Mouse (Mus musculus): ENCODE results near the gene Stn1. TPM values are rescaled to one million over a fixed set of nuclear protein-coding genes. Genes with fewer than 3 reads are reported as not detected.

Stn1 gene
- polyA plus RNA-seq, 1 experiment from 2014 or later = 7.2 TPM

GRCm38 (mm10) chr19:47516879-47517278, 20.4 kb downstream of the Stn1 start:
- Histone ChIP-seq H3K27ac (ENCODE audit: low read length) (no peak overlapping the region), H3K4me1 (ENCODE audit: control insufficient read depth, low read depth, low read length) (peaks cover 34% of the 10 kb centered on the region), H3K9me3 (replicated peaks; ENCODE audit: control insufficient read depth, low read length) (no peaks in the 10 kb centered on the region), H3K4me2 (ENCODE audit: low read depth, low read length) (no peak overlapping the region), H3K27me3 (ENCODE audit: control insufficient read depth, insufficient read depth, low read depth, low read length) (no peaks in the 10 kb centered on the region), H3K36me3 (ENCODE audit: control insufficient read depth, insufficient read depth) (no peaks in the 10 kb centered on the region), H3K4me3 (ENCODE audit: low read depth, low read length) (no peak overlapping the region), H3K9ac (ENCODE audit: low read depth, low read length) (no peak overlapping the region)
- WGBS (ENCODE audit: insufficient replicate concordance) = 83% methylated on average over 12 of the region's 12 CpGs
- no peak for ATAC-seq (ENCODE audit: low read depth)

GRCm38 (mm10) chr19:47515091-47515490, 22.2 kb downstream of the Stn1 start:
- ATAC-seq (ENCODE audit: low read depth) = no peak
- Histone ChIP-seq H3K4me2 (ENCODE audit: low read depth, low read length) (no peak overlapping the region), H3K9me3 (replicated peaks; ENCODE audit: control insufficient read depth, low read length) (no peaks in the 10 kb centered on the region), H3K36me3 (ENCODE audit: control insufficient read depth, insufficient read depth) (no peaks in the 10 kb centered on the region), H3K4me3 (ENCODE audit: low read depth, low read length) (no peak overlapping the region), H3K4me1 (ENCODE audit: control insufficient read depth, low read depth, low read length) (peaks cover 43% of the 10 kb centered on the region), H3K9ac (ENCODE audit: low read depth, low read length) (no peak overlapping the region), H3K27me3 (ENCODE audit: control insufficient read depth, insufficient read depth, low read depth, low read length) (no peaks in the 10 kb centered on the region), H3K27ac (ENCODE audit: low read length) (no peak overlapping the region)
- WGBS (ENCODE audit: insufficient replicate concordance) = 62% methylated on average over 5 of the region's 5 CpGs

- WGBS (ENCODE audit: insufficient replicate concordance) = 65% methylated on average over 4 of the region's 4 CpGs
- H3K4me1 ChIP-seq (ENCODE audit: control insufficient read depth, low read depth, low read length) = peaks cover 43% of the 10 kb centered on the region
These were observed 23.7 kb downstream of the Stn1 start for GRCm38 (mm10) chr19:47513618-47513897.

GRCm38 (mm10) chr19:47512794-47513617, 24.3 kb downstream of the Stn1 start:
- 70% methylated on average over 21 of the region's 21 CpGs for WGBS (ENCODE audit: insufficient replicate concordance)
- Histone ChIP-seq H3K4me3 (ENCODE audit: low read depth, low read length) (no peak overlapping the region), H3K27ac (ENCODE audit: low read length) (no peak overlapping the region), H3K36me3 (ENCODE audit: control insufficient read depth, insufficient read depth) (no peaks in the 10 kb centered on the region), H3K9me3 (replicated peaks; ENCODE audit: control insufficient read depth, low read length) (no peaks in the 10 kb centered on the region), H3K4me2 (ENCODE audit: low read depth, low read length) (no peak overlapping the region), H3K9ac (ENCODE audit: low read depth, low read length) (no peak overlapping the region), H3K27me3 (ENCODE audit: control insufficient read depth, insufficient read depth, low read depth, low read length) (no peaks in the 10 kb centered on the region), H3K4me1 (ENCODE audit: control insufficient read depth, low read depth, low read length) (peaks cover 43% of the 10 kb centered on the region)
- ATAC-seq (ENCODE audit: low read depth) = no peak

More at GRCm38 (mm10) chr19:47513618-47513897, 23.7 kb downstream of the Stn1 start:
- Histone ChIP-seq H3K4me2 (ENCODE audit: low read depth, low read length) (no peak overlapping the region), H3K9me3 (replicated peaks; ENCODE audit: control insufficient read depth, low read length) (no peaks in the 10 kb centered on the region), H3K27ac (ENCODE audit: low read length) (no peak overlapping the region), H3K36me3 (ENCODE audit: control insufficient read depth, insufficient read depth) (no peaks in the 10 kb centered on the region), H3K9ac (ENCODE audit: low read depth, low read length) (no peak overlapping the region), H3K27me3 (ENCODE audit: control insufficient read depth, insufficient read depth, low read depth, low read length) (no peaks in the 10 kb centered on the region), H3K4me3 (ENCODE audit: low read depth, low read length) (no peak overlapping the region)
- no peak for ATAC-seq (ENCODE audit: low read depth)

- Histone ChIP-seq H3K27me3 (ENCODE audit: control insufficient read depth, insufficient read depth, low read depth, low read length) (no peaks in the 10 kb centered on the region), H3K4me1 (ENCODE audit: control insufficient read depth, low read depth, low read length) (peaks cover 41% of the 10 kb centered on the region), H3K9me3 (replicated peaks; ENCODE audit: control insufficient read depth, low read length) (no peaks in the 10 kb centered on the region), H3K4me2 (ENCODE audit: low read depth, low read length) (no peak overlapping the region), H3K27ac (ENCODE audit: low read length) (no peak overlapping the region), H3K9ac (ENCODE audit: low read depth, low read length) (no peak overlapping the region), H3K4me3 (ENCODE audit: low read depth, low read length) (no peak overlapping the region), H3K36me3 (ENCODE audit: control insufficient read depth, insufficient read depth) (no peaks in the 10 kb centered on the region)
- ATAC-seq (ENCODE audit: low read depth) = no peak
- 64% methylated on average over 6 of the region's 6 CpGs for WGBS (ENCODE audit: insufficient replicate concordance)
These were observed 25.3 kb downstream of the Stn1 start for GRCm38 (mm10) chr19:47511958-47512357.

- peak overlapping the region; percentile 62 for H3K4me2 ChIP-seq (ENCODE audit: low read depth, low read length)
- H3K27ac ChIP-seq (ENCODE audit: low read length) = peak overlapping the region; percentile 16
- no peaks in the 10 kb centered on the region for H3K9me3 ChIP-seq (replicated peaks; ENCODE audit: control insufficient read depth, low read length)
- ATAC-seq (ENCODE audit: low read depth) = no peak
- H3K27me3 ChIP-seq (ENCODE audit: control insufficient read depth, insufficient read depth, low read depth, low read length) = no peaks in the 10 kb centered on the region
- H3K4me3 ChIP-seq (ENCODE audit: low read depth, low read length) = no peak overlapping the region
- no peaks in the 10 kb centered on the region for H3K36me3 ChIP-seq (ENCODE audit: control insufficient read depth, insufficient read depth)
- WGBS (ENCODE audit: insufficient replicate concordance) = 26% methylated on average over 7 of the region's 7 CpGs
- H3K4me1 ChIP-seq (ENCODE audit: control insufficient read depth, low read depth, low read length) = peaks cover 41% of the 10 kb centered on the region
- H3K9ac ChIP-seq (ENCODE audit: low read depth, low read length) = no peak overlapping the region
These were observed 26.0 kb downstream of the Stn1 start for GRCm38 (mm10) chr19:47511294-47511675.

GRCm38 (mm10) chr19:47510473-47511293, 26.6 kb downstream of the Stn1 start:
- Histone ChIP-seq H3K4me3 (ENCODE audit: low read depth, low read length) (peak overlapping the region; percentile 25), H3K27ac (ENCODE audit: low read length) (peak overlapping the region; percentile 69), H3K36me3 (ENCODE audit: control insufficient read depth, insufficient read depth) (no peaks in the 10 kb centered on the region), H3K4me1 (ENCODE audit: control insufficient read depth, low read depth, low read length) (peaks cover 41% of the 10 kb centered on the region), H3K4me2 (ENCODE audit: low read depth, low read length) (peak overlapping the region; percentile 62), H3K9ac (ENCODE audit: low read depth, low read length) (peak overlapping the region; percentile 43), H3K27me3 (ENCODE audit: control insufficient read depth, insufficient read depth, low read depth, low read length) (no peaks in the 10 kb centered on the region), H3K9me3 (replicated peaks; ENCODE audit: control insufficient read depth, low read length) (no peaks in the 10 kb centered on the region)
- WGBS (ENCODE audit: insufficient replicate concordance) = 9% methylated on average over 25 of the region's 25 CpGs
- ATAC-seq (ENCODE audit: low read depth) = peak; percentile 42; the same call in 1 of the 2 replicates

- ATAC-seq (ENCODE audit: low read depth) = 0 out of 2 replicates have a peak, but pooled peaks have one; percentile 10
- H3K4me3 ChIP-seq (ENCODE audit: low read depth, low read length) = peak overlapping the region; percentile 25; the same call in 1 of the 2 replicates
- H3K4me2 ChIP-seq (ENCODE audit: low read depth, low read length) = peak overlapping the region; percentile 62
- H3K4me1 ChIP-seq (ENCODE audit: control insufficient read depth, low read depth, low read length) = peaks cover 41% of the 10 kb centered on the region
- peak overlapping the region; percentile 69 for H3K27ac ChIP-seq (ENCODE audit: low read length)
- H3K36me3 ChIP-seq (ENCODE audit: control insufficient read depth, insufficient read depth) = no peaks in the 10 kb centered on the region
- WGBS (ENCODE audit: insufficient replicate concordance) = 23% methylated on average over 7 of the region's 7 CpGs
- H3K9ac ChIP-seq (ENCODE audit: low read depth, low read length) = peak overlapping the region; percentile 43
- H3K27me3 ChIP-seq (ENCODE audit: control insufficient read depth, insufficient read depth, low read depth, low read length) = no peaks in the 10 kb centered on the region
- H3K9me3 ChIP-seq (replicated peaks; ENCODE audit: control insufficient read depth, low read length) = no peaks in the 10 kb centered on the region
These were observed 27.2 kb downstream of the Stn1 start for GRCm38 (mm10) chr19:47510135-47510472.

GRCm38 (mm10) chr19:47508771-47509281, 28.5 kb downstream of the Stn1 start:
- H3K9ac ChIP-seq (ENCODE audit: low read depth, low read length) = peak overlapping the region; percentile 7
- H3K4me3 ChIP-seq (ENCODE audit: low read depth, low read length) = no peak overlapping the region
- ATAC-seq (ENCODE audit: low read depth) = 0 out of 2 replicates have a peak, but pooled peaks have one; percentile 4
- WGBS (ENCODE audit: insufficient replicate concordance) = 10% methylated on average over 5 of the region's 5 CpGs
- H3K4me2 ChIP-seq (ENCODE audit: low read depth, low read length) = peak overlapping the region; percentile 47
- H3K27ac ChIP-seq (ENCODE audit: low read length) = peak overlapping the region; percentile 10; the same call in 1 of the 2 replicates
- peaks cover 41% of the 10 kb centered on the region for H3K4me1 ChIP-seq (ENCODE audit: control insufficient read depth, low read depth, low read length)
- H3K9me3 ChIP-seq (replicated peaks; ENCODE audit: control insufficient read depth, low read length) = no peaks in the 10 kb centered on the region
- H3K36me3 ChIP-seq (ENCODE audit: control insufficient read depth, insufficient read depth) = no peaks in the 10 kb centered on the region
- H3K27me3 ChIP-seq (ENCODE audit: control insufficient read depth, insufficient read depth, low read depth, low read length) = no peaks in the 10 kb centered on the region

Data from liver, embryonic 16.5 days (tissue).